Mouse (Mus musculus) embryonic facial prominence, embryonic 13.5 days (tissue): ENCODE measurements around the gene Gcnt7. TPM values are rescaled to one million over a fixed set of nuclear protein-coding genes. Genes with fewer than 3 reads are reported as not detected.

Source experiments
- ATAC-seq: fragments of 200-750 bp; cut with Nextera tagmentation; 2 replicates; pipeline ENCODE4 v1.8.0; 2017; ENCODE audit warnings: low read depth; ENCODE audit not compliant: insufficient number of reproducible peaks, insufficient read depth, low FRiP score, low TSS enrichment
- H3K27ac ChIP-seq: fragments of 300-500 bp; sonication (generic); 2 replicates; pipeline ENCODE4 v1.5.1; 2015; ENCODE audit warnings: moderate library complexity, mild to moderate bottlenecking, inconsistent platforms
- H3K27me3 ChIP-seq: fragments of 300-500 bp; sonication (generic); 2 replicates; pipeline ENCODE4 v1.6.1; 2015; ENCODE audit warnings: mild to moderate bottlenecking, inconsistent platforms
- H3K36me3 ChIP-seq: fragments of 300-500 bp; sonication (generic); 2 replicates; pipeline ENCODE4 v1.6.1; 2015; ENCODE audit warnings: mild to moderate bottlenecking, inconsistent platforms
- H3K4me1 ChIP-seq: fragments of 300-500 bp; sonication (generic); 2 replicates; pipeline ENCODE4 v1.6.1; 2015; ENCODE audit warnings: inconsistent platforms
- H3K4me2 ChIP-seq: fragments of 300-500 bp; sonication (generic); 2 replicates; pipeline ENCODE4 v1.6.1; 2015; ENCODE audit warnings: moderate library complexity, mild to moderate bottlenecking, inconsistent platforms
- H3K4me3 ChIP-seq: fragments of 300-500 bp; sonication (generic); 2 replicates; pipeline ENCODE4 v1.5.1; 2015; ENCODE audit warnings: mild to moderate bottlenecking, inconsistent platforms
- H3K9ac ChIP-seq: fragments of 300-500 bp; sonication (generic); 2 replicates; pipeline ENCODE4 v1.6.1; 2015; ENCODE audit warnings: mild to moderate bottlenecking, inconsistent platforms
- H3K9me3 ChIP-seq: fragments of 300-500 bp; sonication (generic); 2 replicates; pipeline ENCODE4 v1.6.1; 2016; ENCODE audit warnings: inconsistent platforms
- WGBS: fragments of 180-500 bp; shearing (Covaris S2); methylation state at CpG from one replicate; pipeline ENCODE4 v1.1.7; 2015; ENCODE audit warnings: mixed read lengths; 5-methylcytosine and 5-hydroxymethylcytosine counted together
- polyA plus RNA-seq: library from polyadenylated mRNA; unstranded; fragments of >200 nt; fragmentation: Nextera tagmentation; extraction: Ambion mirVana; gene quantifications from 2 replicates; pipeline ENCODE4 v1.2.1, GENCODE M21; 2015

Gcnt7 gene
- polyA plus RNA-seq, 1 experiment from 2014 or later = 2.1 TPM

DNA sequence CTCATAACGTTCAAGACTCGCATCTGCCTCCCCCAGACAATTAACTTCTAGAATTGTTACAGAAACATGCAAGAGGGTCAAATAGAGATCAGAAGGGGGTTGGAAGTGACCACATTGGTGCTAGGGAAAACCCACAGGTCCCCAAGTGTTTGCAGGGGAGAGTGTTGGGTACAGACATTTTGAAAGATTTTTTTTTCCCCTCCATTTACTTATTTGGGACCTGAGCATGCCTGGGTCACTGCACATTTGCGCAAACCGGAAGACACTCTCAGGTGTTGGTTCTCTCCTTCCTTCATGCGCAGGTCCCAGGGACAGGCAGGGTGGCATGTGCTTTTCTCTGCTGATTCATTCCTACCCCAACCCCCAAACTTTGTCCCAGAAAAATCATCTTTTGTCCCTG lies 41.5 kb downstream of the Gcnt7 start:
- Histone ChIP-seq H3K36me3 (no peaks in the 10 kb centered on the region), H3K4me3 (no peak overlapping the region), H3K4me1 (peaks cover 13% of the 10 kb centered on the region), H3K9ac (no peak overlapping the region), H3K27me3 (no peaks in the 10 kb centered on the region), H3K9me3 (no peaks in the 10 kb centered on the region), H3K4me2 (no peak overlapping the region), H3K27ac (no peak overlapping the region)
- WGBS = 84% methylated on average over 5 of the region's 5 CpGs
- no peak for ATAC-seq

DNA sequence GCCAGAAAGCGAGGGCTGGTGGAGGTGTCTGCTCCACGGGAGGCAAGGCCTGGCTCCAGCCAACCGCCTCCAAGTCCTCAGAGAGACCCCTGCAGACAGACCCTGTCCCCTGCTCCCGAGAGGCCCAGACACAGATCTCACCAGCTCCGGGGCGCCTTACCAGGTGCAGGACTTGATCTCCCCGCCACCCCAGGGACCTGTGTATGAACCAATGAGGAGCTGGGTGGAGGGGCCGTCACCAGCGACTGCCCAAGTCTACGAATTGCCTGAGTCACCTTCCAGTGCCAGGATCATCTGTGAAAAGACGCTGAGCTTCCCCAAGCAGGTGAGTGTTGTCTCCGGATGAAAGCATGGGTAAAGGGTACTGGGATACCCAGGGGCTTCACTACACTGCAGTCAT lies 42.2 kb downstream of the Gcnt7 start:
- Histone ChIP-seq H3K27me3 (no peaks in the 10 kb centered on the region), H3K4me1 (peaks cover 13% of the 10 kb centered on the region), H3K4me2 (no peak overlapping the region), H3K36me3 (no peaks in the 10 kb centered on the region), H3K9ac (no peak overlapping the region), H3K9me3 (no peaks in the 10 kb centered on the region), H3K27ac (no peak overlapping the region), H3K4me3 (no peak overlapping the region)
- WGBS = 64% methylated on average over 12 of the region's 12 CpGs
- ATAC-seq = no peak

- 49% methylated on average over 5 of the region's 5 CpGs for WGBS
- H3K4me3 ChIP-seq = no peak overlapping the region
- H3K4me2 ChIP-seq = no peak overlapping the region
- no peaks in the 10 kb centered on the region for H3K36me3 ChIP-seq
- no peaks in the 10 kb centered on the region for H3K9me3 ChIP-seq
- H3K27me3 ChIP-seq = no peaks in the 10 kb centered on the region
- no peak overlapping the region for H3K27ac ChIP-seq
- H3K9ac ChIP-seq = no peak overlapping the region
- ATAC-seq = no peak
- H3K4me1 ChIP-seq = peaks cover 13% of the 10 kb centered on the region
Observed at GRCm38 (mm10) chr2:172413894-172414293, 44.5 kb downstream of the Gcnt7 start.

DNA sequence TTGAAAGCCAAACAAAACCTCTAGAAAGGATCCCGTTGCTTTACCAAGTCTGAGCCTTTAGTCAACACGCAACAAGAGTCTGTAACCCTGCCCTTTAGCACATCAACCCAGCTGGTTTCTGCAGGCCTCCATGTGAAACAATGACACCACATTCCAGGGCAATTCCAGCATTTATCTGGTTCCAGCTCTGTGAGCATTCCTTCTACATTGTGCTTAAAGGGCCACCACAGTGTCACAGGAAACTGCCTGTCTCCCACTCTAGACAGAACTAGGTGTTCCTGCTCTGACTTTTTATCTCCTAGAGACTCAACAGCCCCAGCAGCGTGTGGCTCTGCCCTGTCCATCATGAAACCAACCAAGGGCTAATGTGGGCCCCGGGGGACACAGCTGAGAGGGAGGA lies 45.1 kb downstream of the Gcnt7 start:
- H3K27ac ChIP-seq = no peak overlapping the region
- WGBS = 18% methylated on average over 4 of the region's 4 CpGs

DNA sequence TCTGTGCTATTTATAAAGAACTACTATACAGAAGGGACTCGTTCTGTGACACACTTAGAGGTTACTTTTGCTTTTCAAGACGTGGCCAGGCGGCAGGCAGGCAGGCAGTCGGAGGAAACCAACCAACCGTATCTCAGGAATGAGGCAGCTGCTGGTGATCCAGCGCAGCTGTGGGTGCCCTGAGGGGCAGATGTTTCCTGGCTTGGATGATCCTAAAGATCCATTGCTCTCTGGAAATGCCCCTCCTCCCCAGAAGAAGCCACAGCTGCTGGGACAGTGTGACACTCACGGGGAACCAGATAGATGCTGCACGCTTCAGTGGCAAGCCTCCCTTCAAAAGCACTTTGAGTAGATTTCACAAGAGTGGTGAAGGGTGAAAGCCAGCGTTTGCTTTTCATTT lies 45.9 kb downstream of the Gcnt7 start:
- H3K4me3 ChIP-seq = no peak overlapping the region; the same call in 1 of the 2 replicates
- H3K4me1 ChIP-seq = peaks cover 13% of the 10 kb centered on the region
- H3K9ac ChIP-seq = no peak overlapping the region
- H3K36me3 ChIP-seq = no peaks in the 10 kb centered on the region
- no peaks in the 10 kb centered on the region for H3K9me3 ChIP-seq
- peak overlapping the region; percentile 45 for H3K4me2 ChIP-seq
- H3K27ac ChIP-seq = no peak overlapping the region
- ATAC-seq = no peak
- H3K27me3 ChIP-seq = no peaks in the 10 kb centered on the region
- WGBS = 3% methylated on average over 9 of the region's 9 CpGs

More for the DNA sequence above, 45.1 kb downstream of the Gcnt7 start:
- H3K4me3 ChIP-seq = no peak overlapping the region
- no peak overlapping the region for H3K4me2 ChIP-seq
- no peaks in the 10 kb centered on the region for H3K27me3 ChIP-seq
- no peak for ATAC-seq
- no peaks in the 10 kb centered on the region for H3K36me3 ChIP-seq
- no peaks in the 10 kb centered on the region for H3K9me3 ChIP-seq
- peaks cover 13% of the 10 kb centered on the region for H3K4me1 ChIP-seq
- no peak overlapping the region for H3K9ac ChIP-seq

DNA sequence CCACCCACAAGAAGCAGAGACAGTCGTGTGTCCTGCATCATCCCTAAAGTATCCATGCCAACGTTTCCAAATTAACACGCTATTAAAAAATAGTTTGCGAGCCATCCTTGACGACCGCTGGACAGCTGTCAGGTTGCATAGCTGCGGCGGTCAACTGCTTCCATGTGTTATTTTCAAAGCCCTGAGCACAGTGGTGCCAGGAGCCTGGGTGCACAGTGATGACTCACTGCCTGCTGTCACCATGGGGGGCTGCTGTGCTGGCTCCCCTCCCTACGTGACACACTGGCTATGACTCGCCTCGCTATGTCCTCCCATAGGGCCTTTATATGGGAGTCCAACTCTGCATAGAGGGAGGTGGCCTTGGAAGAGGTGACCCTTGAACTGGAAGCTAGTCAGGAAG lies 47.3 kb downstream of the Gcnt7 start:
- no peaks in the 10 kb centered on the region for H3K36me3 ChIP-seq
- no peak for ATAC-seq
- H3K27ac ChIP-seq = no peak overlapping the region
- H3K9me3 ChIP-seq = no peaks in the 10 kb centered on the region
- H3K9ac ChIP-seq = no peak overlapping the region
- H3K4me2 ChIP-seq = no peak overlapping the region
- H3K4me3 ChIP-seq = no peak overlapping the region
- H3K4me1 ChIP-seq = peaks cover 13% of the 10 kb centered on the region
- 80% methylated on average over 11 of the region's 11 CpGs for WGBS
- no peaks in the 10 kb centered on the region for H3K27me3 ChIP-seq

- H3K9ac ChIP-seq = no peak overlapping the region
- H3K27me3 ChIP-seq = no peaks in the 10 kb centered on the region
- H3K4me1 ChIP-seq = peaks cover 13% of the 10 kb centered on the region
- 90% methylated on average over 2 of the region's 2 CpGs for WGBS
- no peaks in the 10 kb centered on the region for H3K36me3 ChIP-seq
- no peak overlapping the region for H3K27ac ChIP-seq
- no peaks in the 10 kb centered on the region for H3K9me3 ChIP-seq
- ATAC-seq = no peak
- no peak overlapping the region for H3K4me3 ChIP-seq
- no peak overlapping the region for H3K4me2 ChIP-seq
Observed at GRCm38 (mm10) chr2:172410686-172411085, 47.7 kb downstream of the Gcnt7 start.

GRCm38 (mm10) chr2:172407499-172407898 lies 50.9 kb downstream of the Gcnt7 start:
- no peak for ATAC-seq
- Histone ChIP-seq H3K27me3 (no peaks in the 10 kb centered on the region), H3K4me1 (peaks cover 2% of the 10 kb centered on the region; the same call in 1 of the 2 replicates), H3K9me3 (no peaks in the 10 kb centered on the region), H3K27ac (no peak overlapping the region), H3K36me3 (no peaks in the 10 kb centered on the region), H3K9ac (no peak overlapping the region), H3K4me2 (no peak overlapping the region), H3K4me3 (no peak overlapping the region)
- 71% methylated on average over 2 of the region's 2 CpGs for WGBS

GRCm38 (mm10) chr2:172406173-172406572 lies 52.2 kb downstream of the Gcnt7 start:
- Histone ChIP-seq H3K36me3 (no peaks in the 10 kb centered on the region), H3K27ac (no peak overlapping the region), H3K4me1 (no peaks in the 10 kb centered on the region), H3K4me3 (no peak overlapping the region), H3K9me3 (no peaks in the 10 kb centered on the region), H3K4me2 (no peak overlapping the region), H3K27me3 (no peaks in the 10 kb centered on the region), H3K9ac (no peak overlapping the region)
- 75% methylated on average over 4 of the region's 4 CpGs for WGBS
- no peak for ATAC-seq

DNA sequence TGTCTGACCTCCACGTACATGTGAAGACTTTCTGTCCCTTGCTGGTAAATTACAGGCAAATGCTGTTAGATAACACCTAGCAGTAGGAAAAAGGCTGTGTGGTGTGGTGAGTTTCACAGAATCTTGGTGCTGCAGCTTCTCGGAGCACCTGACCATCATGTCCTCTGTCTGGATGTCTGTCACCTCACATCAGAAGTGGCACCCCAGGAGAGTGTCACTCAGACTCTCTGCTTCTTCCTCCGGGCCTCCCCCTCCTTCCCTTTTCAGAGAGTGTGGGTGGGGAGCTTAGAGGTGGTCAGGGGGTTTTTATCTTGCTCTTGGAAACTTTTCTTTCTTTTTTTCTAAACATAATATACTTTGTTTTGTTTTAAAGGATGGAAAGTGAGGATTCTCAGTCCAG lies 53.4 kb downstream of the Gcnt7 start:
- Histone ChIP-seq H3K4me3 (no peak overlapping the region), H3K27me3 (no peaks in the 10 kb centered on the region), H3K9ac (no peak overlapping the region), H3K4me2 (no peak overlapping the region), H3K9me3 (no peaks in the 10 kb centered on the region), H3K27ac (no peak overlapping the region), H3K36me3 (no peaks in the 10 kb centered on the region), H3K4me1 (no peaks in the 10 kb centered on the region)
- 68% methylated on average over 3 of the region's 3 CpGs for whole genome bisulfite sequencing
- no peak for ATAC-seq

DNA sequence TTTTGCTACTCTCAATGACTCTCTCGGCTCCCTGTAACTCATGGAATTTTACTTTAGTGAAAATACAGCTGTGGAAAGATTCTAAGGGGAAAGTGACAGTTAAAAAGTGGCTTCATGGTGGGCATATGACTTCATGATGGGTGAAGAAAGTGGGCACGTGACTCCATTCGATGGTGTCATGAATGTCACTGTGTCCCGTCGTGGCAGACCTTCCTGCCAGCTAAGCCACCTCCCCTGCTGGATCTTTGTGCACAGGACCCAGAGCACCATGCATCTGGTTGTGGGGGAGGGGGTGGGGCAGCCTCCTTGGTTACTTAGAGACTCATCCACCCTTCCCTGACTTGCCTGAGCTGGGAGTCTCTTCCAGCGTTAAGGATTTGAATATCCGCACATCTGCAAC lies 54.2 kb downstream of the Gcnt7 start:
- Histone ChIP-seq H3K9me3 (no peaks in the 10 kb centered on the region), H3K4me3 (no peak overlapping the region), H3K36me3 (no peaks in the 10 kb centered on the region), H3K4me1 (no peaks in the 10 kb centered on the region), H3K27ac (no peak overlapping the region), H3K4me2 (no peak overlapping the region), H3K9ac (no peak overlapping the region), H3K27me3 (no peaks in the 10 kb centered on the region)
- no peak for ATAC-seq
- WGBS = 56% methylated on average over 7 of the region's 7 CpGs

- Histone ChIP-seq H3K9me3 (no peaks in the 10 kb centered on the region), H3K9ac (no peak overlapping the region), H3K36me3 (no peaks in the 10 kb centered on the region), H3K4me2 (no peak overlapping the region), H3K27ac (no peak overlapping the region), H3K27me3 (no peaks in the 10 kb centered on the region), H3K4me3 (no peak overlapping the region), H3K4me1 (no peaks in the 10 kb centered on the region)
- ATAC-seq = no peak
- 64% methylated on average over 13 of the region's 13 CpGs for whole genome bisulfite sequencing
Observed at GRCm38 (mm10) chr2:172401116-172401825, 57.1 kb downstream of the Gcnt7 start.
